Mouse (Mus musculus) intestine, embryonic 15.5 days (tissue): Measurements from ENCODE around the gene Naa50. TPM values are rescaled to one million over a fixed set of nuclear protein-coding genes. Genes with fewer than 3 reads are reported as not detected.

Experiments
- ATAC-seq: fragments of 200-750 bp; cut with Nextera tagmentation; 2 replicates; pipeline ENCODE4 v1.8.0; 2017; ENCODE audit warnings: moderate TSS enrichment, moderate library complexity
- H3K27ac ChIP-seq: fragments of 300-500 bp; sonication (generic); 2 replicates; pipeline ENCODE4 v1.5.1; 2015; ENCODE audit warnings: mild to moderate bottlenecking, inconsistent platforms
- H3K27me3 ChIP-seq: fragments of 300-500 bp; sonication (generic); replicated peaks from 2 replicates; pipeline ENCODE4 v1.6.1; 2015; ENCODE audit warnings: inconsistent platforms
- H3K36me3 ChIP-seq: fragments of 300-500 bp; sonication (generic); 2 replicates; pipeline ENCODE4 v1.6.1; 2015; ENCODE audit warnings: inconsistent platforms
- H3K4me1 ChIP-seq: fragments of 300-500 bp; sonication (generic); replicated peaks from 2 replicates; pipeline ENCODE4 v1.6.1; 2015; ENCODE audit warnings: inconsistent platforms
- H3K4me2 ChIP-seq: fragments of 300-500 bp; sonication (generic); replicated peaks from 2 replicates; pipeline ENCODE4 v1.6.1; 2015; ENCODE audit warnings: mild to moderate bottlenecking, inconsistent platforms
- H3K4me3 ChIP-seq: fragments of 300-500 bp; sonication (generic); replicated peaks from 2 replicates; pipeline ENCODE4 v1.5.1; 2015; ENCODE audit warnings: inconsistent platforms
- H3K9ac ChIP-seq: fragments of 300-500 bp; sonication (generic); 2 replicates; pipeline ENCODE4 v1.6.1; 2015; ENCODE audit warnings: inconsistent platforms
- H3K9me3 ChIP-seq: fragments of 300-500 bp; sonication (generic); 2 replicates; pipeline ENCODE4 v1.6.1; 2016; ENCODE audit warnings: inconsistent platforms
- WGBS: fragments of 180-500 bp; shearing (Covaris S2); methylation state at CpG from one replicate; pipeline ENCODE4 v1.1.7; 2015; 5-methylcytosine and 5-hydroxymethylcytosine counted together
- polyA plus RNA-seq: library from polyadenylated mRNA; unstranded; fragments of >200 nt; fragmentation: Nextera tagmentation; extraction: Ambion mirVana; gene quantifications from 2 replicates; pipeline ENCODE4 v1.2.1, GENCODE M21; 2015

Naa50 gene
- polyA plus RNA-seq, 1 experiment from 2014 or later: 109 TPM

GRCm38 (mm10) chr16:44123786-44124185 lies 15.8 kb upstream of the Naa50 start:
- no peaks in the 10 kb centered on the region for H3K27me3 ChIP-seq
- no peak overlapping the region for H3K9ac ChIP-seq
- no peaks in the 10 kb centered on the region for H3K9me3 ChIP-seq
- no peak for ATAC-seq
- WGBS: 85% methylated on average over 2 of the region's 2 CpGs
- H3K36me3 ChIP-seq: no peaks in the 10 kb centered on the region
- no peak overlapping the region for H3K4me3 ChIP-seq
- H3K27ac ChIP-seq: no peak overlapping the region
- no peak overlapping the region for H3K4me2 ChIP-seq
- H3K4me1 ChIP-seq: no peaks in the 10 kb centered on the region

GRCm38 (mm10) chr16:44124713-44125112 lies 14.9 kb upstream of the Naa50 start:
- Histone ChIP-seq H3K4me2 (no peak overlapping the region), H3K36me3 (no peaks in the 10 kb centered on the region), H3K27ac (no peak overlapping the region), H3K27me3 (no peaks in the 10 kb centered on the region), H3K4me1 (no peaks in the 10 kb centered on the region), H3K9me3 (no peaks in the 10 kb centered on the region), H3K4me3 (no peak overlapping the region), H3K9ac (no peak overlapping the region)
- ATAC-seq: no peak
- 90% methylated on average over 1 of the region's 1 CpGs for WGBS

DNA sequence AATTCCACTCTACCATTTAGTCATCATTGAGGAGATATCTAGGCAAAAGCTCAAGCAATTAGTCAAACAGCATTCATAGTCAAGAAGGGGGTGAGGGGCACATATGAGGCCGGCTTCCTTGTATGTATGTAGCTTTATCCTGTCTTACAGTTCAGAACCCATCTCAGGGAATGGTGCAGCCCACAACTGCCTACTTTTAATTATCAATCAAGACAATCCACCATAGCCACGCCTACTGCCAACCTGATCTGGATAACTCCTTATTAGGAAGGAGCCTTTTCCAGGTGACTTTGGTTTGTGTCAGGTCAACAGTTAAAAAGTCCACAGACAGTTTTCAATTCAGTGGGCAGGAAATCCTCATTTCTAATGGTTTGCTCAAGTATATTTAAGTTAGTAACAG lies 14.2 kb upstream of the Naa50 start:
- WGBS: 80% methylated on average over 2 of the region's 2 CpGs
- ATAC-seq: no peak
- H3K27ac ChIP-seq: no peak overlapping the region
- no peak overlapping the region for H3K9ac ChIP-seq
- H3K9me3 ChIP-seq: no peaks in the 10 kb centered on the region
- H3K36me3 ChIP-seq: no peaks in the 10 kb centered on the region
- H3K27me3 ChIP-seq: no peaks in the 10 kb centered on the region
- H3K4me1 ChIP-seq: no peaks in the 10 kb centered on the region
- H3K4me3 ChIP-seq: no peak overlapping the region
- no peak overlapping the region for H3K4me2 ChIP-seq

DNA sequence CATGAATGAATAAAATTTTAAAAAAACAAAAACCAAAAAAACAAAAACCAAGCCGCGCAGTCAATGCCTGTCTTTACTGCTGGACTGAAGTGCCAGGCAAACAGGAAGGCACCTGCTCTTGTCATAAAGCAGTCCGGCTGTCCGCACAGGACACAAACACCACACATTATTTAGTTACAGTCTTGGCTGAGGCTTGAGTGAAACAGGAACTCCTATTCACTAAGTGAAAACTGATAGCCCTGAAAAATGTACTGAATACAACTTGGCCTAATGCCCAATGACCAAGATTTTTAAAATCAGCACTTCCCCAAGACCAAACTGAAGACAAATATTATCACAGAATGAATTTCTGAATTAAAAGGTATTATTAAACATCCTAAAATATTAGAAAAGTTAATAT lies 13.2 kb upstream of the Naa50 start:
- Histone ChIP-seq H3K27ac (no peak overlapping the region), H3K4me3 (no peak overlapping the region), H3K4me1 (no peaks in the 10 kb centered on the region), H3K36me3 (no peaks in the 10 kb centered on the region), H3K9me3 (no peaks in the 10 kb centered on the region), H3K4me2 (no peak overlapping the region), H3K9ac (no peak overlapping the region), H3K27me3 (no peaks in the 10 kb centered on the region)
- ATAC-seq: no peak; the same call in 1 of the 2 replicates
- WGBS: 75% methylated on average over 4 of the region's 4 CpGs

DNA sequence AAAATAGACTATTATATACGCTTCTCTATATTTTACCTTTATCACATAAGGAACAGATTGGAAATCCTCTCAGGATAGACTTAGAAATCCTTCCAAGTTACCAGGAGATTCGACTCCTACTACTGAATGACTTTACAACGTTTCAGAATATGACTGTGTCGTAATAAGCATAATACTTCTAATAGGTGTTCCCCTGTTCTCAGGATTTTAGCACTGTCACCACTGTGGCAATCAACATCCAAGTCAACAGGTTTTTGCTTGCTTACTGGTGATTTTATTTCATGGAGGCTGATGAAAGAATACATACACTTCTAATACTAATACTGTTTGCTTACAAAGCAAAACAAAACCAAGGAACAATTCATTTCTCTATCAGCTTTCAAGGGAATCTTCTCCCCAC lies 7.3 kb upstream of the Naa50 start:
- no peaks in the 10 kb centered on the region for H3K36me3 ChIP-seq
- H3K4me1 ChIP-seq: no peaks in the 10 kb centered on the region
- no peak overlapping the region for H3K4me2 ChIP-seq
- 73% methylated on average over 4 of the region's 4 CpGs for WGBS
- H3K9ac ChIP-seq: no peak overlapping the region
- H3K27me3 ChIP-seq: no peaks in the 10 kb centered on the region
- no peak overlapping the region for H3K4me3 ChIP-seq
- H3K27ac ChIP-seq: no peak overlapping the region
- H3K9me3 ChIP-seq: no peaks in the 10 kb centered on the region
- ATAC-seq: no peak

DNA sequence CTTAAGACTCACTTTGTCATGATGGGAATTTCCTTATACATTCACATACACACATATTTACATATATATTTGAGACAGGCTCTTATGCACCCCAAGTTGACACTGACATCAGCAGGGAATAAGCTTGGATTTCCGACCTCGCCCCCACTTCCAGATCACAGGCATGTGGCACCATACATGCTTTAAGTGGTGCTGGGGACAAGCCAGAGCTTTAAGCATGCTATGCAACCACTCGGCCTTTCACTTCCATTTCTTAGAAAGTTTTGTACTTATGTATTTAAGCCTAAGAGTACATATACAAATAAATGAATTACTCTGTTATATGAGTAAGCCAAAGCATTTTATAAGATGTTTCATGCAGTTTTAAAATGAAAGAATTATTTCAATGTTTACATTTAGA lies 6.4 kb upstream of the Naa50 start:
- H3K9ac ChIP-seq: no peak overlapping the region
- no peaks in the 10 kb centered on the region for H3K36me3 ChIP-seq
- no peak overlapping the region for H3K4me2 ChIP-seq
- no peaks in the 10 kb centered on the region for H3K27me3 ChIP-seq
- H3K4me1 ChIP-seq: 0 out of 2 replicates have a peak, but pooled peaks cover 2% of the 10 kb centered on the region
- H3K9me3 ChIP-seq: no peaks in the 10 kb centered on the region
- no peak overlapping the region for H3K27ac ChIP-seq
- H3K4me3 ChIP-seq: no peak overlapping the region
- ATAC-seq: peak; percentile 23; the same call in 1 of the 2 replicates
- 66% methylated on average over 3 of the region's 3 CpGs for WGBS

DNA sequence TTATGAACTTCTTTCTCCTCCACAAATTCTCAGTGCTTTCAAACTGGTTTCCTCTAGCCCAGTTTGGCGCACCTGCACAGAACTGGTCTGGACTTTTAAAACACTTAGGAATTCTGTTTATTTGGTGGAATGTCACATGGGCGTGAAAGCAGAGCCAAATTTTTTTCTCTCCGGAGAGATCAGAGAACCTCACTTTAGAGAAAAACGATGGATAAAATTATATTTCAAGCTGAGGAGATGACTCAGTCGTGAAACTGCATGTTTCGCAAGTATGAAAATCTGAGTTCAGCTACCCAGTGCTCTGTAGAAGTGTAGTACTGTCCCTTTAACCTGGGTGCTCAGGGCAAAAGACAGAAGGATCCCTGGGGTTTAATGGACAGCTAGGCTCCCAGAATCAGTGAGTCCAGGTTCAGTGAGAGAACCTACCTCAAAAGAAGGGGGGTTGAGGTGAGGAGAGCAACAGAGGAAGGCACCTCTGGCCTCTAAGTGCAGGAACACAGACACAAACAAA lies 3.1 kb upstream of the Naa50 start:
- Histone ChIP-seq H3K36me3 (no peaks in the 10 kb centered on the region), H3K4me1 (peaks cover 5% of the 10 kb centered on the region; the same call in 1 of the 2 replicates), H3K4me2 (no peak overlapping the region), H3K4me3 (no peak overlapping the region), H3K9me3 (no peaks in the 10 kb centered on the region), H3K9ac (no peak overlapping the region), H3K27ac (no peak overlapping the region), H3K27me3 (no peaks in the 10 kb centered on the region)
- 73% methylated on average over 6 of the region's 6 CpGs for WGBS
- ATAC-seq: no peak

DNA sequence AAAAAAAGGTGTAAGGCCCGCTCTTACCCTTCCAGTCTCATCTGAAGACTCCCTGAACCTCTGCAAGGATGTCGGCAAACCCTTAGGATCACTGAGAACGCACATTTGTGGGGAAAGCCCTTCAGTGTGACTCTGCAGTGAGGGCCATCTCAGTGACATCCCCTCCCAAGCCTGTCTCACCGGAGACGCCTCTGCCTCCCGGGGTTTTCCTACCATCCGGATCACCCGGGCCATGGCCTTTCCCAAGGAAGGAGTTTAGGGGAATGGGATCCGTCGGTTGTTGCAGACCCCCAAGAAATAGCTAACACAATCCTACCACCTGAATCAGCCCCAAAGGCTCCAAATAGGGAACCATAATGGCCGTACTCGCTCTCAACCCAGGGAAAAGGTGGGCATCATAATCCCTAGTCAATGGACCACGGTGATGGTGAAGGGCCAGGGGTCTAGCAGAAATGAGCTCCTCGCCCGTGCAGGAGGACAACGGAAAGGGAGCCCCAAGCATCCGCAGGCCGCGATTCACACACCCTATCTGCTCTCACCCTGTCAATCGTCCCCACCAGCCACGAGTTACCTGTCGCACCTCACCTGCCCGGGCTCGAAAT lies 1.2 kb upstream of the Naa50 start:
- peak overlapping the region; percentile 97 for H3K27ac ChIP-seq
- no peaks in the 10 kb centered on the region for H3K36me3 ChIP-seq
- peak; percentile 9 for ATAC-seq
- peak overlapping the region; percentile 81 for H3K9ac ChIP-seq
- H3K4me3 ChIP-seq: peak overlapping the region; percentile 97
- peak overlapping the region; percentile 79 for H3K4me2 ChIP-seq
- H3K27me3 ChIP-seq: no peaks in the 10 kb centered on the region
- H3K4me1 ChIP-seq: peaks cover 6% of the 10 kb centered on the region; the same call in 1 of the 2 replicates
- WGBS: 1% methylated on average over 24 of the region's 24 CpGs
- no peaks in the 10 kb centered on the region for H3K9me3 ChIP-seq

- Histone ChIP-seq H3K9ac (peak overlapping the region; percentile 81), H3K27me3 (no peaks in the 10 kb centered on the region), H3K4me3 (peak overlapping the region; percentile 97), H3K36me3 (no peaks in the 10 kb centered on the region), H3K4me2 (peak overlapping the region; percentile 79), H3K9me3 (no peaks in the 10 kb centered on the region), H3K27ac (peak overlapping the region; percentile 97), H3K4me1 (peaks cover 6% of the 10 kb centered on the region; the same call in 1 of the 2 replicates)
- peak; percentile 91 for ATAC-seq
- under 1% methylated on average over 25 of the region's 25 CpGs for WGBS
Measured at GRCm38 (mm10) chr16:44138979-44139535, 573 bp upstream of the Naa50 start.

- WGBS: under 1% methylated on average over 42 of the region's 44 CpGs
- Histone ChIP-seq H3K27ac (peak overlapping the region; percentile 97), H3K9me3 (no peaks in the 10 kb centered on the region), H3K4me2 (peak overlapping the region; percentile 53), H3K9ac (peak overlapping the region; percentile 88), H3K4me1 (peaks cover 6% of the 10 kb centered on the region; the same call in 1 of the 2 replicates), H3K27me3 (no peaks in the 10 kb centered on the region), H3K36me3 (no peaks in the 10 kb centered on the region), H3K4me3 (peak overlapping the region; percentile 97)
- ATAC-seq: peak; percentile 61
Measured at GRCm38 (mm10) chr16:44140186-44140787, 657 bp downstream of the Naa50 start.

DNA sequence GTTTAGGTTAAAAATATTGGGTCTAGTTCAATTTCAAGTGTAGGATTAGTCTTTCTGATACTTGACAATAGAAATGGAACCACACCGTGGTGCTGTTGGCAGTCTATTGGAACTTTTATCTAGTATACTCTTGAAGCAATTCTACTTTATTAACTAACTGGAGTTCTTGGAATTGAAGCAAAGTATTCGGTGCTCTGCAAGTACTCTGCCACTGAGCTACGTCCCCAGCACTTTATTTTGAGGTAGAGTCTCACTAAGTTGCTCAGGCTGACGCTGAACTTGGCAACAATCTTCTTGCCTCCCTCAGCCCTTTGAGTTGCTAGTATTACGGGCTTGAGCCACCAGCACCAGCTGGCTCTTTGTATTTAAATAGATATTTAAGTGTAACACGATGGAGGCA lies 1.9 kb downstream of the Naa50 start:
- H3K36me3 ChIP-seq: no peaks in the 10 kb centered on the region
- H3K9me3 ChIP-seq: no peaks in the 10 kb centered on the region
- no peak overlapping the region for H3K27ac ChIP-seq
- no peaks in the 10 kb centered on the region for H3K27me3 ChIP-seq
- H3K4me2 ChIP-seq: peak overlapping the region; percentile 53
- H3K4me3 ChIP-seq: peak overlapping the region; percentile 14; the same call in 1 of the 2 replicates
- WGBS: 34% methylated on average over 6 of the region's 6 CpGs
- no peak overlapping the region for H3K9ac ChIP-seq
- no peak for ATAC-seq
- peaks cover 6% of the 10 kb centered on the region; the same call in 1 of the 2 replicates for H3K4me1 ChIP-seq

DNA sequence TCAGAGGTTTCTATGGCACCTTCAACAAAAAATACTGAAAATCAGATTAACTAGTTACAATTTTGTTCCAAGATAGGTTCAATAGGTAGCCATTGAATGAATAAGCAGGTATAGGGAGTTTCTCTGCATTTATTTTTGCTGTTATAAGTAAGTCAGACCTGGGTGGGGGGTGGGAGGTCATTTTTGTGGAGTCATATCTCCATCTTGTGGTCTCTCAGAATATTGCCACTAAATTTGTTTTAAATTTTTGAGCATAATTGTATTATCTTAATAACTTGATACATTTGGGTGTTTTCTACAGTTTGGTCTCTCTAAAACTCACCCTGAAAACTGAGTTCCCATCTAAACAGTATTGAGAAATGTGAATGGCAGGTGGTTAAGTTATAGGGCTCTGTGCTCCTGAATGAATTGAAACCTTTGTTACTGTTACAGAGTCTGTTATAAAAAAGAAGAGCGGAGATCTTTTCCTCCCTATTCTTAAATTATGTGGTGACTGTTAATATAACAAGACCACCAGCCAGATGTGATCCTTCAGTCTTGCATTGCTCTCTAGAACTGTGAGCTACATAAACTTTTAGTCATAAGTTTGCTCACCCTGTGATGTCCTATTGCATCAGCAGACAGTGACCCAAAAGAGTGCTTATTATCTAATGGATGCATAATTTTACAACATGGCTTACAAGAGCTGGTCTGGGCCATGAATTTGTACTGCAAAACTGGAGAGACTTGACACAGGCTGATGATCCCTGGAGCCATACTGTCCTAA lies 9.6 kb downstream of the Naa50 start:
- no peak overlapping the region for H3K9ac ChIP-seq
- H3K36me3 ChIP-seq: no peaks in the 10 kb centered on the region
- no peak overlapping the region for H3K27ac ChIP-seq
- no peak overlapping the region for H3K4me2 ChIP-seq
- 87% methylated on average over 1 of the region's 1 CpGs for WGBS
- H3K27me3 ChIP-seq: no peaks in the 10 kb centered on the region
- no peaks in the 10 kb centered on the region for H3K4me1 ChIP-seq
- no peak for ATAC-seq
- no peak overlapping the region for H3K4me3 ChIP-seq
- H3K9me3 ChIP-seq: no peaks in the 10 kb centered on the region
